In the genomic region with DNA sequence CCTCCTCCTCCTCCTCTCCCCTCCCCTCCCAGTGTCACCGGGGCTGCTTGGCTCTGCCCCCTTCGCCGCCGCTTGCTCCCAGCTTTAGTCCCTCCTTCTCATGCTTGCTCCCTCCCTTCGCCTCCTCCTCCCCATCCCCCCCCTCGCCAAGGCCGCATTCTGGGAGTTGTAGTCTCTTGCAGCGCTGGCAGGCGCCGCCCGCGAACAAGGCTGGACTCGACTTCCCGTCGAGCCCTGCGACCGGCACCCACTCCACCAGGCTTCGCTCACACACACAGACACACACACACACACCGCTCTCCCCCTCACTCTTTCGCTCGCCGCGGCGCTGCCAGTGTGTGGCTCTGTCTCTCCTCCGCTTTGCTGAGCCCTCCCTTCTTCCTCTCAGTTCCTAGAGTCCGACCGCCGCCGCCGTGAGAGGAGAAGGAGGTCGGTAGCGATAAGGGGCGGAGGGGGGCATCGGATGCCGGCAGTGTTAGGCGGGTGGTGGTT, we compare ENCODE assay signal across 7 mouse cellular contexts. TPM values are rescaled to one million over a fixed set of nuclear protein-coding genes. Genes with fewer than 3 reads are reported as not detected.
DNase-seq lines count a peak whose midpoint lies in the region; ATAC-seq lines count a peak whose summit lies in the region.

No protein-coding gene starts in this region.

- ATAC-seq in intestine, embryonic 16.5 days = peak; percentile 86
- peak; percentile 91 for ATAC-seq in midbrain, embryonic 11.5 days (ENCODE audit: low FRiP score)

- no peaks in the 10 kb centered on the region for H3K9me3 ChIP-seq in intestine, embryonic 16.5 days (ENCODE audit: control insufficient read depth, low read length)
- H3K9me3 ChIP-seq in midbrain, embryonic 11.5 days (ENCODE audit: control insufficient read depth, low read length) = no peaks in the 10 kb centered on the region

- no peaks in the 10 kb centered on the region for H3K4me1 ChIP-seq in intestine, embryonic 16.5 days (ENCODE audit: control insufficient read depth, insufficient read depth, low read length)
- peaks cover 2% of the 10 kb centered on the region; the same call in 1 of the 2 replicates for H3K4me1 ChIP-seq in midbrain, embryonic 11.5 days (ENCODE audit: control insufficient read depth, insufficient read depth, low read length)

- peak overlapping the region; percentile 74 for H3K9ac ChIP-seq in intestine, embryonic 16.5 days (ENCODE audit: low read depth, low read length)
- H3K9ac ChIP-seq in midbrain, embryonic 11.5 days (ENCODE audit: low read length) = peak overlapping the region; percentile 68

- H3K36me3 ChIP-seq in intestine, embryonic 16.5 days (ENCODE audit: control insufficient read depth, insufficient read depth, low read length) = no peaks in the 10 kb centered on the region
- no peaks in the 10 kb centered on the region for H3K36me3 ChIP-seq in midbrain, embryonic 11.5 days (ENCODE audit: control insufficient read depth, insufficient read depth, low read length)

- no peaks in the 10 kb centered on the region for H3K27me3 ChIP-seq in intestine, embryonic 16.5 days (replicated peaks; ENCODE audit: control insufficient read depth, insufficient read depth, low read length)
- no peaks in the 10 kb centered on the region; the same call in none of the 2 replicates for H3K27me3 ChIP-seq in midbrain, embryonic 11.5 days (ENCODE audit: control insufficient read depth, insufficient read depth, low read length)

- peak overlapping the region; percentile 74 for H3K4me2 ChIP-seq in intestine, embryonic 16.5 days (ENCODE audit: low read depth, low read length)
- peak overlapping the region; percentile 71 for H3K4me2 ChIP-seq in midbrain, embryonic 11.5 days

- peak overlapping the region; percentile 59 for H3K4me3 ChIP-seq in intestine, embryonic 16.5 days (ENCODE audit: low read length)
- H3K4me3 ChIP-seq in midbrain, embryonic 11.5 days (ENCODE audit: low read depth, low read length) = peak overlapping the region; percentile 58

- peak; percentile 87 for DNase-seq in adrenal gland, adult 8-10 months
- DNase-seq in embryo, embryonic 9.5 days (ENCODE audit: extremely low spot score) = peak; percentile 90
- DNase-seq in gastrocnemius, postnatal 4 days (ENCODE audit: low spot score in 2 of 2) = peak; percentile 61 to 86
- DNase-seq in left cerebral cortex, postnatal 36 days (ENCODE audit: low spot score in 2 of 2) = peak; percentile 84 to 87
- peak; percentile 96 for DNase-seq in midbrain, embryonic 11.5 days (ENCODE audit: low spot score, missing footprints)
- DNase-seq in skeletal muscle tissue, adult 2 months (ENCODE audit: low read depth, low spot score) = peak; percentile 87

- intact Hi-C loops in left cerebral cortex, postnatal 36 days (cut with DNase I) = loop anchor here (2.0 kb wide), 1 partner anchor 59 kb away; no protein-coding TSS in a partner anchor

- H3K27ac ChIP-seq in intestine, embryonic 16.5 days (ENCODE audit: low read length) = peak overlapping the region; percentile 61
- no peak overlapping the region for H3K27ac ChIP-seq in midbrain, embryonic 11.5 days (ENCODE audit: low read depth, low read length)

- 10% methylated on average over 28 of the region's 36 CpGs for WGBS in intestine, embryonic 16.5 days
- 18% methylated on average over 26 of the region's 36 CpGs for WGBS in midbrain, embryonic 11.5 days

RNA-seq across cellular contexts. Expression of gene Bcorl1, which starts 2.3 kb away (rescaled TPM):
- 10 to 100 TPM; 10.7 to 13.1 (median 11.5) TPM for total RNA-seq in adrenal gland, adult 8-10 months (2022)
- total RNA-seq in gastrocnemius, postnatal 4 days (2021) = 10 to 100 TPM; 11.1 to 11.2 TPM
- polyA plus RNA-seq in intestine, embryonic 16.5 days (2015; fragmentation: Nextera tagmentation; extraction: Ambion mirVana) = 3.2 and 3.5 TPM in 2 replicates
- total RNA-seq in left cerebral cortex, postnatal 36 days (2021) = 10 to 100 TPM; 17.9 to 20.4 TPM
- 4.2 and 4.7 TPM in 2 replicates for polyA plus RNA-seq in midbrain, embryonic 11.5 days (2014; fragmentation: Nextera tagmentation; extraction: Ambion mirVana)
